Mouse (Mus musculus) small intestine, adult 10 weeks (tissue): ENCODE data around the gene Ackr4. TPM values are rescaled to one million over a fixed set of nuclear protein-coding genes. Genes with fewer than 3 reads are reported as not detected.

Experiments
- polyA plus RNA-seq: library from polyadenylated mRNA; stranded (reverse); fragments of 350-450 nt; fragmentation: Illumina TruSeq; extraction: RNeasy Lipid Tissue Mini Kit (QIAGEN cat#74804); gene quantifications from one replicate; pipeline ENCODE4 v1.2.3, GENCODE M21; 2014; ENCODE audit warnings: low replicate concordance

The Ackr4 gene
- 7.5 TPM for polyA plus RNA-seq

GRCm38 (mm10) chr9:104126833-104127232 is at the start of gene Ackr4:
Gene Ackr4, minus strand, starts transcription at chr9:104126933.

GRCm38 (mm10) chr9:104063244-104063961 is 63.3 kb downstream of the Ackr4 start, which contains the start of gene Acad11:
Gene Acad11, plus strand, starts transcription at chr9:104063377.

GRCm38 (mm10) chr9:104062430-104063243 is 64.1 kb downstream of the Ackr4 start, which contains the start of gene Uba5:
Gene Uba5, minus strand, starts transcription at chr9:104063134.

GRCm38 (mm10) chr9:104040362-104040761 is 86.4 kb downstream of the Ackr4 start, which contains the start of gene Gm28305:
Gene Gm28305, plus strand, starts transcription at chr9:104040662.

Other genes starting within 250 kb of the Ackr4 start
- gene Nphp3, start 124.4 kb downstream of the Ackr4 start, polyA plus RNA-seq: 3.2 TPM
- not detected for gene Gm28305, start 86.3 kb downstream of the Ackr4 start, polyA plus RNA-seq
- gene Uba5, start 63.8 kb downstream of the Ackr4 start, polyA plus RNA-seq: 56.1 TPM
- 250 TPM for gene Acad11, start 63.6 kb downstream of the Ackr4 start, polyA plus RNA-seq
- gene Dnajc13, start 136.0 kb upstream of the Ackr4 start, polyA plus RNA-seq: 79.3 TPM
- 25.7 TPM for gene Acpp, start 210.8 kb upstream of the Ackr4 start, polyA plus RNA-seq